In genomic region chr17:86271277-86271676, GRCm38 (mm10) we compare ENCODE assay signal across 9 mouse cellular contexts.
A peak's percentile ranks its signal among the peaks of the same experiment; 100 is the strongest.
DNase-seq lines count a peak whose midpoint lies in the region; ATAC-seq lines count a peak whose summit lies in the region.
"Had no signal": no experiment of that assay in that cellular context is flagged by ENCODE, and none has a peak within 500 bp of the region (broad histone marks: within the 10 kb centered on the region; RNA-seq: fewer than 3 reads in every experiment).

No protein-coding gene starts in this region.

- no peak overlapping the region for H3K9ac ChIP-seq in hindbrain, embryonic 11.5 days (ENCODE audit: low read depth, low read length)
- no peak overlapping the region for H3K9ac ChIP-seq in hindbrain, embryonic 12.5 days
- H3K9ac ChIP-seq: liver, embryonic 15.5 days had no signal

- no peak for ATAC-seq in hindbrain, embryonic 11.5 days (ENCODE audit: low FRiP score)
- ATAC-seq in hindbrain, embryonic 12.5 days (ENCODE audit: low FRiP score) = no peak

- no peaks in the 10 kb centered on the region for H3K36me3 ChIP-seq in hindbrain, embryonic 11.5 days (ENCODE audit: control insufficient read depth, insufficient read depth, low read length)
- H3K36me3 ChIP-seq in hindbrain, embryonic 12.5 days = no peaks in the 10 kb centered on the region
- H3K36me3 ChIP-seq: liver, embryonic 15.5 days had no signal

- no peak overlapping the region for H3K27ac ChIP-seq in hindbrain, embryonic 11.5 days (ENCODE audit: low read depth, low read length)
- H3K27ac ChIP-seq in hindbrain, embryonic 12.5 days = no peak overlapping the region
- H3K27ac ChIP-seq: liver, embryonic 15.5 days had no signal

- no peaks in the 10 kb centered on the region for H3K4me1 ChIP-seq in hindbrain, embryonic 11.5 days (replicated peaks; ENCODE audit: control insufficient read depth, insufficient read depth, low read length)
- peaks cover 9% of the 10 kb centered on the region for H3K4me1 ChIP-seq in hindbrain, embryonic 12.5 days
- H3K4me1 ChIP-seq: liver, embryonic 15.5 days had no signal

- H3K4me3 ChIP-seq in hindbrain, embryonic 11.5 days (ENCODE audit: low read depth, low read length) = no peak overlapping the region
- no peak overlapping the region for H3K4me3 ChIP-seq in hindbrain, embryonic 12.5 days
- H3K4me3 ChIP-seq: liver, embryonic 15.5 days had no signal

- WGBS in hindbrain, embryonic 11.5 days = 35% methylated on average over 4 of the region's 4 CpGs
- WGBS in hindbrain, embryonic 12.5 days = 32% methylated on average over 4 of the region's 4 CpGs

- DNase-seq in hindbrain, embryonic 11.5 days (ENCODE audit: low spot score) = peak; percentile 35
- peak; percentile 32 for DNase-seq in thymus, postnatal 4 days
- no peak for DNase-seq in thymus, postnatal 36 days
- peak; percentile 46 for DNase-seq in forelimb bud, embryonic 11.5 days (ENCODE audit: low read depth, low spot score)
- no peak for DNase-seq in testis, postnatal 14 days (ENCODE audit: low spot score)
- no peak for DNase-seq in layer of hippocampus, postnatal 36 days
- DNase-seq: kidney, adult 9 months had no signal

- H3K27me3 ChIP-seq in hindbrain, embryonic 11.5 days (ENCODE audit: control insufficient read depth, insufficient read depth, low read length) = no peaks in the 10 kb centered on the region
- no peaks in the 10 kb centered on the region for H3K27me3 ChIP-seq in hindbrain, embryonic 12.5 days
- H3K27me3 ChIP-seq: liver, embryonic 15.5 days had no signal

- H3K4me2 ChIP-seq in hindbrain, embryonic 11.5 days (replicated peaks; ENCODE audit: low read depth, low read length) = no peak overlapping the region
- no peak overlapping the region for H3K4me2 ChIP-seq in hindbrain, embryonic 12.5 days (replicated peaks)
- H3K4me2 ChIP-seq: liver, embryonic 15.5 days had no signal

- no peaks in the 10 kb centered on the region for H3K9me3 ChIP-seq in hindbrain, embryonic 11.5 days (ENCODE audit: control insufficient read depth, low read length)
- H3K9me3 ChIP-seq in hindbrain, embryonic 12.5 days (replicated peaks) = no peaks in the 10 kb centered on the region
- H3K9me3 ChIP-seq: liver, embryonic 15.5 days had no signal

Comparison
In these comparisons a context has a peak if more than half of its experiments do, and no peak if none do; other contexts are left out.
1. DNase-seq: peak in hindbrain, embryonic 11.5 days (single experiment), thymus, postnatal 4 days (single experiment) and forelimb bud, embryonic 11.5 days (single experiment); none in thymus, postnatal 36 days (0 of 2), testis, postnatal 14 days (single experiment) and layer of hippocampus, postnatal 36 days (0 of 2).